Mouse (Mus musculus): ENCODE measurements around the gene Agrn. TPM values are rescaled to one million over a fixed set of nuclear protein-coding genes. Genes with fewer than 3 reads are reported as not detected.
A peak's percentile ranks its signal among the peaks of the same experiment; 100 is the strongest.

Agrn gene
- polyA plus RNA-seq, 1 experiment from 2014 or later: 63.6 TPM

DNA sequence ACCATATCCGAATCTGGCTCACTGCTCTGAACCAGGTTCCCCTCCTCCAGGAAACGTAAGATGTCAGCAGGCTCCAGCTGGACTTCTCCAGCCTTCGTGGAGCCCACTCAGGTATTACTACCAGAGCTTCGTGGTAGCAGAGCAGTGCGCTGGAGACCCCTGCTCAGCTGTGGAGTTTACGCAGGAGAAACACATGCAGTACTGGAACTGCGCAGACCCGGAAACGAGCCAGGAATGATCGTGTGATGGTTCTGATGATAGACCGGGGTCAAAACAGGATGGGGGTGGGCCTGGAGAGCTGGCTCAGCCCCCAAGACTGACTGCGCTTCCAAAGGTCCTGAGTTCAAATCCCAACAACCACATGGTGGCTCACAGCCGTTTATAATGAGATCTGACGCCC lies 61.5 kb downstream of the Agrn start:
- ATAC-seq (ENCODE audit: insufficient read depth, low FRiP score): no peak
- Histone ChIP-seq H3K27ac (ENCODE audit: low read length) (no peak overlapping the region), H3K9me3 (replicated peaks; ENCODE audit: control insufficient read depth, low read length) (no peaks in the 10 kb centered on the region), H3K9ac (ENCODE audit: low read length) (no peak overlapping the region), H3K4me1 (ENCODE audit: control insufficient read depth, insufficient read depth, low read length) (no peaks in the 10 kb centered on the region), H3K36me3 (ENCODE audit: control insufficient read depth, insufficient read depth, low read length) (no peaks in the 10 kb centered on the region), H3K27me3 (ENCODE audit: control insufficient read depth, insufficient read depth, low read length) (no peaks in the 10 kb centered on the region), H3K4me2 (ENCODE audit: low read depth, low read length) (no peak overlapping the region), H3K4me3 (replicated peaks; ENCODE audit: low read length) (no peak overlapping the region)
- WGBS: 94% methylated on average over 14 of the region's 14 CpGs

DNA sequence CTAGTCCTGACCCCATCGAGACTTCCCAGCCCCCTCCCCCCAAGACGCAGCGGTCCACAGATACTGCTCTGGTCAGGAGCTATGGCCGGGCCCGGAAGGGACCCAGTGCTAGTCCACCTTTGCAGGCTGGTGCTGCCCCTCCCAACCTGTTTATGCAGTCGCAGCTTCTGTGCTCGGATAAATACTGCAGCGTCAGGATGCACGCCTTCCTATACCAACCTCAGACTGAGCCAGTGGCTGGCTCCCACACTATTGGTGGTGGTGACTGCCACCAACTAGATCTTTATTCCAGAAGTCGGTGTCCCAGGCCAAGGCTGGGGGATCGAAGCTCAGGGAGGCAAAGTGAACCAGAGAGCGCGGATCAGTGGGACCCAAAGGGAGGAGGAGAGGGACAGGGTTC lies 62.2 kb downstream of the Agrn start:
- 93% methylated on average over 13 of the region's 13 CpGs for WGBS
- Histone ChIP-seq H3K4me1 (ENCODE audit: control insufficient read depth, insufficient read depth, low read length) (no peaks in the 10 kb centered on the region), H3K27ac (ENCODE audit: low read length) (no peak overlapping the region), H3K4me3 (replicated peaks; ENCODE audit: low read length) (no peak overlapping the region), H3K4me2 (ENCODE audit: low read depth, low read length) (no peak overlapping the region), H3K9ac (ENCODE audit: low read length) (no peak overlapping the region), H3K27me3 (ENCODE audit: control insufficient read depth, insufficient read depth, low read length) (no peaks in the 10 kb centered on the region), H3K36me3 (ENCODE audit: control insufficient read depth, insufficient read depth, low read length) (no peaks in the 10 kb centered on the region), H3K9me3 (replicated peaks; ENCODE audit: control insufficient read depth, low read length) (no peaks in the 10 kb centered on the region)
- ATAC-seq (ENCODE audit: insufficient read depth, low FRiP score): no peak

DNA sequence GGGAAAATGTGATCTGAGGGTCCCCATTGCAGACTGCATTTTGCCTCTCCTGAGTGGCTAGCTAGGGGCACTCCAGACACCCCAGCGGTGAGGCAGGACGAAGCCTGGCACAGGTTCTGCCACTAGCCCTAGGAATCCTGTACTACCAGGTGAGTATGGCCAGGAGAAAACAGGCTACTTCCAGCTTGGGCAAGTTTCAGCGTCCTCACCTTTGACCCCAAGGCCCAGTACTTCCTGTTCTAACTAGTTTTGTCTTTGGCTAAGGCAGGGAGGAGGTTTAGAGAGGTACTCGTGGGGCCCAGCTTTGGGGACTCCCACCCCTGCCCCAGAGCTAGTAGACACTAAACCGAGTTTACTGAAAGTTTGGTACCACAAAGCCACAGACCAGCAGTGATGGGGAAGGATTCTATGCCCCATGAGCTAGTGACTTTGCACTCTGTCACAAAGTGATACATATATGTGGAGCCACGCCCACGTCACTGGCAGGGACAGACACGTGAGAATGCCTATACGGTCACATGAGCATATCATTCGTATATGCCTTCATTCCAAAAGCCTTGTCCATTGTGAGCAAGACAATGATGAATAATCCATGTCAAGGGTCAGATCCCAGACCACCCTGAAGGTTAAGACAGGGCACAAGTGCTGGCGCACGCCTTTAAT lies 63.2 kb downstream of the Agrn start:
- Histone ChIP-seq H3K9me3 (replicated peaks; ENCODE audit: control insufficient read depth, low read length) (no peaks in the 10 kb centered on the region), H3K27ac (ENCODE audit: low read length) (no peak overlapping the region), H3K4me2 (ENCODE audit: low read depth, low read length) (no peak overlapping the region), H3K9ac (ENCODE audit: low read length) (no peak overlapping the region), H3K27me3 (ENCODE audit: control insufficient read depth, insufficient read depth, low read length) (no peaks in the 10 kb centered on the region), H3K4me1 (ENCODE audit: control insufficient read depth, insufficient read depth, low read length) (no peaks in the 10 kb centered on the region), H3K4me3 (replicated peaks; ENCODE audit: low read length) (no peak overlapping the region), H3K36me3 (ENCODE audit: control insufficient read depth, insufficient read depth, low read length) (no peaks in the 10 kb centered on the region)
- WGBS: 71% methylated on average over 12 of the region's 12 CpGs
- ATAC-seq (ENCODE audit: insufficient read depth, low FRiP score): no peak

DNA sequence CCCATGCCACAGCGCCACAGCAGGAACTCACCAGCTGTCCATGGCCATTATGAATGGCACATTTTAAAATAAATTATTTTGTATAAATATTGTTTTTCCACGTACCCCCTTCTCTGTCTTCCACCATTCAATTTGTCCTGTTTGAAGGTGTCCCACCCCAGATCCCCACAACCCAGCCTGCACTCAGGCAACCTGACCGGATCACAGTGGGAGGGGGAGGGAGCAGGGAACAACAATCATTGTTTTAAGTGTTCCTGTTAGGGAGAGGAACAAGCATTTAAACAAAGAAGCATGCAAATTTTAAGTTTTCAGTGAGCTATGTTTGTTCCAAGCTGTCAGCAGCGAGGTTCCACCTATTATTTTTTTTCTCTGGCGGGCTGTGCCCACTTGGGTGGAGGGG lies 64.0 kb downstream of the Agrn start:
- H3K4me2 ChIP-seq (ENCODE audit: low read depth, low read length): no peak overlapping the region
- WGBS: 63% methylated on average over 5 of the region's 5 CpGs
- H3K27ac ChIP-seq (ENCODE audit: low read length): no peak overlapping the region
- no peaks in the 10 kb centered on the region for H3K36me3 ChIP-seq (ENCODE audit: control insufficient read depth, insufficient read depth, low read length)
- H3K9me3 ChIP-seq (replicated peaks; ENCODE audit: control insufficient read depth, low read length): no peaks in the 10 kb centered on the region
- no peak overlapping the region for H3K9ac ChIP-seq (ENCODE audit: low read length)
- H3K27me3 ChIP-seq (ENCODE audit: control insufficient read depth, insufficient read depth, low read length): no peaks in the 10 kb centered on the region
- ATAC-seq (ENCODE audit: insufficient read depth, low FRiP score): no peak
- H3K4me1 ChIP-seq (ENCODE audit: control insufficient read depth, insufficient read depth, low read length): no peaks in the 10 kb centered on the region
- no peak overlapping the region for H3K4me3 ChIP-seq (replicated peaks; ENCODE audit: low read length)

DNA sequence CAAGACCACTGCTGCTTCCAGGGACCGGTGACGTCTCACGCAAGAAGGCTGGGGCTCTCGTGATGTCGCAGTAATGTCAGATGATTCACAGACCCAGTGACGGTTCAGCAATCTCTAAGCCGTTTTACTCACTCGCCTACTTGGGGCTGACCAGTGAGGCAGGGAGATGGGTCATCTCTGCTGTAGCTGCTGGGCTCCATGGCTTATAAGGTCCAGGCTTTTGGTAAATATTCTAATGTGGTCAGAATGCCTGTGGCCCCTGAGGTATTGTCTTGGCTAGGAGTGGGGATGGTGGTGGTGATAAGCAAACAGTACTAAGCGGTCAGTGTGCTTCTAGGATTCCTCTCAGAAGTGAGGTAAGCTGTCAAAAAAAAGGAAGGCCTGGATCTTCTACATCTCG lies 66.3 kb downstream of the Agrn start:
- Histone ChIP-seq H3K27ac (ENCODE audit: low read length) (peak overlapping the region; percentile 38; the same call in 1 of the 2 replicates), H3K9me3 (replicated peaks; ENCODE audit: control insufficient read depth, low read length) (no peaks in the 10 kb centered on the region), H3K9ac (ENCODE audit: low read length) (no peak overlapping the region), H3K4me1 (ENCODE audit: control insufficient read depth, insufficient read depth, low read length) (no peaks in the 10 kb centered on the region), H3K36me3 (ENCODE audit: control insufficient read depth, insufficient read depth, low read length) (no peaks in the 10 kb centered on the region), H3K27me3 (ENCODE audit: control insufficient read depth, insufficient read depth, low read length) (no peaks in the 10 kb centered on the region), H3K4me3 (replicated peaks; ENCODE audit: low read length) (no peak overlapping the region), H3K4me2 (ENCODE audit: low read depth, low read length) (no peak overlapping the region)
- no peak for ATAC-seq (ENCODE audit: insufficient read depth, low FRiP score)
- 78% methylated on average over 10 of the region's 10 CpGs for WGBS

DNA sequence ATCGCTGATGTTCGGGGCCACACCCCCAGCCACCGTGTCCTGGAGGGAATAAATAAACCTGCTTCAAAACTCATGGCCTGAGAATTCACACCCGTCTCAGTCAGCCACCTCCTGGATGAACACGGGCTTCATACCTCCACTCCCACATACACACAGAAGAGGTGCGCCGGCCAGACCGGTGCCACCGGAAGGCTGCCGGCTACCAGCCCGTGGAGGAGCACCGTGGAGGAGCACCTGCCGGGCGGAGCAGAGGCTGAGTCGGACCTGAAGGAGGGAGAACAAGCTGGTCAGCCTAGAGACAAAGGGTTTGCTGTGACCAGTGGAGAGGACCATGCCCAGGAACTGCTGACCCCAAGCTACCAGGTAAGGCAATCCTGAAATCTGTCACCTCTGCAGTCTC lies 66.9 kb downstream of the Agrn start, which contains the start of gene Rnf223:
Gene Rnf223, plus strand, starts transcription at position 78 of the 400 bp plus-strand sequence.
- 63% methylated on average over 15 of the region's 15 CpGs for WGBS
- no peaks in the 10 kb centered on the region for H3K9me3 ChIP-seq (replicated peaks; ENCODE audit: control insufficient read depth, low read length)
- H3K27me3 ChIP-seq (ENCODE audit: control insufficient read depth, insufficient read depth, low read length): no peaks in the 10 kb centered on the region
- no peak within 1 kb of the TSS for H3K4me2 ChIP-seq (ENCODE audit: low read depth, low read length)
- H3K4me1 ChIP-seq (ENCODE audit: control insufficient read depth, insufficient read depth, low read length): no peaks in the 10 kb centered on the region
- no peaks in the 10 kb centered on the region for H3K36me3 ChIP-seq (ENCODE audit: control insufficient read depth, insufficient read depth, low read length)
- no peak within 1 kb of the TSS for H3K9ac ChIP-seq (ENCODE audit: low read length)
- peak; percentile 46; the same call in 1 of the 2 replicates for ATAC-seq (ENCODE audit: insufficient read depth, low FRiP score)
- peak within 1 kb of the TSS; percentile 38; the same call in 1 of the 2 replicates for H3K27ac ChIP-seq (ENCODE audit: low read length)
- H3K4me3 ChIP-seq (replicated peaks; ENCODE audit: low read length): no peak within 1 kb of the TSS

DNA sequence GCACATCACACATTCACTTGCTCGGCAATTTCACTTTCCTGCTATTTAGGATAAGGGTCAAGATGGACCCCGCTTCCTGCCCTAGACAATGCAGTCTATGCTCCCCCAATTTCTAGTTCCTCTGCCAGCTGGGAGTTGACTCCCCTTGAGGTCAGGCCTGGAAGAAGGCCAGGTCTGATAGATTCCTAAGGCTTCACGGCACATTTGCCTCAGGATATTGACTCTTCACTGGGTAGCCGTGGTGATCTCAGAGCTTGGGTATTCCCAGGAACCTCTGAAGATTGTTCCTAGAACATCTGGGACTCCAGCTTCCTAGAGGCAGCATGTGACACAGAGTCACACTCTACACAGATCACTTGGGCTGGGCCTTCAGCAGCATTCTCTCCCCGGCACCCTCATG lies 68.5 kb downstream of the Agrn start:
- no peak for ATAC-seq (ENCODE audit: insufficient read depth, low FRiP score)
- Histone ChIP-seq H3K4me1 (ENCODE audit: control insufficient read depth, insufficient read depth, low read length) (no peaks in the 10 kb centered on the region), H3K36me3 (ENCODE audit: control insufficient read depth, insufficient read depth, low read length) (no peaks in the 10 kb centered on the region), H3K9ac (ENCODE audit: low read length) (no peak overlapping the region), H3K27ac (ENCODE audit: low read length) (no peak overlapping the region), H3K4me3 (replicated peaks; ENCODE audit: low read length) (no peak overlapping the region), H3K9me3 (replicated peaks; ENCODE audit: control insufficient read depth, low read length) (no peaks in the 10 kb centered on the region), H3K27me3 (ENCODE audit: control insufficient read depth, insufficient read depth, low read length) (no peaks in the 10 kb centered on the region), H3K4me2 (ENCODE audit: low read depth, low read length) (no peak overlapping the region)
- 81% methylated on average over 5 of the region's 5 CpGs for WGBS

DNA sequence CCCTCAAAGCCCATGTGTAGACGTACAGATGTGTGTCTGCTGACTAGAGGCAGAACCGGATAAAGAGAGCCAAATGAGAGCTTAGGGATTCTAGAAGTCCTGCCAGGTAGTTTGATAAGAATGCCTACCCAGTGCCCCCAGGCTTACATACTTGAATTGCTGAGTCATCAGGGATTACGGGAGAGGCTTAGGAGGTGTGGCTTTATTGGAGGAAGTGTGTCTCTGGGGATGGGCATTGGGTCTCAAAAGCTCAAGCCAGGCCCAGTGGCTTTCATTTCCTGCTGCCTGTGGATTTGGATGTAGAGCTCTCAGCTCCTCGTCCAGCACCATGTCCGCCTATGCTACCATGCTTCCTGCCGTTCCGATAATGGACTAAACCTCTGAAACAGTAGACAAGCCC lies 70.4 kb downstream of the Agrn start:
- no peaks in the 10 kb centered on the region for H3K9me3 ChIP-seq (replicated peaks; ENCODE audit: control insufficient read depth, low read length)
- H3K27me3 ChIP-seq (ENCODE audit: control insufficient read depth, insufficient read depth, low read length): no peaks in the 10 kb centered on the region
- no peak overlapping the region for H3K4me3 ChIP-seq (replicated peaks; ENCODE audit: low read length)
- ATAC-seq (ENCODE audit: insufficient read depth, low FRiP score): no peak
- H3K9ac ChIP-seq (ENCODE audit: low read length): no peak overlapping the region
- H3K36me3 ChIP-seq (ENCODE audit: control insufficient read depth, insufficient read depth, low read length): no peaks in the 10 kb centered on the region
- no peaks in the 10 kb centered on the region for H3K4me1 ChIP-seq (ENCODE audit: control insufficient read depth, insufficient read depth, low read length)
- H3K27ac ChIP-seq (ENCODE audit: low read length): no peak overlapping the region
- H3K4me2 ChIP-seq (ENCODE audit: low read depth, low read length): no peak overlapping the region
- WGBS: 84% methylated on average over 7 of the region's 7 CpGs

DNA sequence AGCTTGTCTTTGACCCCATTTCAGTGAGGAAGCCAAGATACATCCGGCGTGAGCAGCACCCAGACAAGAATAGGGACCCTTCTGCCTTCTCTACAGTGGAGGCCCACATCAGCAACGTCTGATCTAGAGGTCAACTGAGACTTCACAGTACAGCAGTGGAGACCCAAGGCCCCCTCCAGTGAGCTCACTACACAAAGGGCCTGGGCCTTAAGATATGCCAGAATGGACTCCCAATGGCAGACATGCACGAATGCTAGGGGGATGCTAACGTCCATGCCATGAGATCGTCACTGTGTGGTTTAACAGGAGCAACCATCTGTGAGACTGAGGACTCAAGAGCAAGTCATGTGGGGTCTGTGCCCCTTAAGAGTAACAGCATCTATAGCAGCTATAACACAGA lies 71.9 kb downstream of the Agrn start:
- no peak for ATAC-seq (ENCODE audit: insufficient read depth, low FRiP score)
- Histone ChIP-seq H3K27ac (ENCODE audit: low read length) (no peak overlapping the region), H3K4me1 (ENCODE audit: control insufficient read depth, insufficient read depth, low read length) (no peaks in the 10 kb centered on the region), H3K9me3 (replicated peaks; ENCODE audit: control insufficient read depth, low read length) (no peaks in the 10 kb centered on the region), H3K4me3 (replicated peaks; ENCODE audit: low read length) (no peak overlapping the region), H3K9ac (ENCODE audit: low read length) (no peak overlapping the region), H3K4me2 (ENCODE audit: low read depth, low read length) (no peak overlapping the region), H3K27me3 (ENCODE audit: control insufficient read depth, insufficient read depth, low read length) (no peaks in the 10 kb centered on the region), H3K36me3 (ENCODE audit: control insufficient read depth, insufficient read depth, low read length) (0 out of 2 replicates have a peak, but pooled peaks cover 4% of the 10 kb centered on the region)
- 94% methylated on average over 6 of the region's 6 CpGs for WGBS
